Mouse (Mus musculus) E14TG2a.4 (cell line): ENCODE measurements around the gene Qser1.

Experiments
- CTCF ChIP-seq: conservative IDR thresholded peaks from 2 replicates; pipeline ENCODE4 v1.5.1; 2014; ENCODE audit warnings: low read length
- NANOG ChIP-seq: IDR thresholded peaks from 2 replicates; pipeline ENCODE4 v1.6.1; 2014; ENCODE audit warnings: borderline replicate concordance, low read length, mixed read lengths

DNA sequence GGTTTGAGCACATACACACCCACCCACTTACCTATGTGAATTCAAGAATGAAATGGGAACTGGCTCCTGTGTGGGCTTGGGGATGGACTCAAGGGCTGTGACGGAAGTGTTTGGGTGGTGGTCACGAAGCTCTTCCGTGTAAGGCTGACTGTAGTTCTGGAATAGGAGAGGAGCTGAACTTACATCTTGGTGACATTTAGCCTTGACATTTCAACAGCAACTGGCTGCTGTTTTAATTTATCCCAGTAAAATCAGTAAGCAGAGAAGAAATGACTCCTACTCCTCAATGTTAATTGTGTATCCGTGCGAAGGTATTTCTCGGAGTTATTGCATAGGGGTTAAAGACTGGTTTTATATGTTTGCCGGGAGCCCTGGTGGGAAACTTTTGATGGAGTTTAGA is 36.0 kb upstream of the Qser1 start:
- TF ChIP-seq CTCF (no peak), NANOG (no peak)
